Mouse (Mus musculus) adrenal gland, adult (tissue): Measurements from ENCODE around the gene Myo1b.
A peak's percentile ranks its signal among the peaks of the same experiment; 100 is the strongest.

Experiments
- DNase-seq, 2 experiments: peaks; one replicate each; pipeline ENCODE4 v3.0.0; 2022 to 2023; ENCODE audit warnings: low spot score in 1 of 2; ENCODE audit not compliant: inconsistent age in 2 of 2

The Myo1b gene

DNA sequence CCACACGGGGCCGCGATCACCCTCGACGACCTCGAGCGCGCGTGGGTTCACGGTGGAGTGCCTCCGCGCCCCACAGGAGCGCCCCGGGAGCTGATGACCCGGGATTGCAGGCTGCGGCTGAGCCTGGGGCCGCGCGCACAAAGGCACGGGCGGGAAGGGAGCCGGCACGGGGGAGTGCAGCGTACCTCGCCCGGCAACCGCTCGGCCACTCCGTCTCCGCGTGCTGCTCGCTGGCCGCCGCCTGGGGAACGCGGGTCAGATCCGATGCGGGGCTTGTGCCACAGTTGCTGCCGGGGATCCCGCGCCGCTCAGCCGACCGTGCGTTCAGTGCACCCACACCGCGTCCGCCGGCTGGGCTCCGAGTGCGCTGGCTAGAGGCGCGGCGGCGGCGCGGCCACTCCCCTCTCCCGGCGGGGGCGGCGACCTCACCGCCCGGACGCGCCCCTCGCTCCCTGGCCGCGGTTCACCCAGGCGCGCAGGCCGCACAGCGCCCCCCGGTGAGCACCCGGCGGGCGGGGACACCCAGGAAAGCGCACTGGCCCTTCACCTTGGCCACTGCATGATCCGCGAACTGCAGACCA lies at the start of gene Myo1b:
TSS of gene Myo1b (minus strand) at position 496 of the 581 bp plus-strand sequence.
- DNase-seq: peak; percentile 86 to 94

GRCm38 (mm10) chr1:51964647-51965046 lies 48.8 kb upstream of the Myo1b start:
- no peak for DNase-seq

- DNase-seq: no peak
Observed at GRCm38 (mm10) chr1:51947116-51947515, 31.2 kb upstream of the Myo1b start.

DNA sequence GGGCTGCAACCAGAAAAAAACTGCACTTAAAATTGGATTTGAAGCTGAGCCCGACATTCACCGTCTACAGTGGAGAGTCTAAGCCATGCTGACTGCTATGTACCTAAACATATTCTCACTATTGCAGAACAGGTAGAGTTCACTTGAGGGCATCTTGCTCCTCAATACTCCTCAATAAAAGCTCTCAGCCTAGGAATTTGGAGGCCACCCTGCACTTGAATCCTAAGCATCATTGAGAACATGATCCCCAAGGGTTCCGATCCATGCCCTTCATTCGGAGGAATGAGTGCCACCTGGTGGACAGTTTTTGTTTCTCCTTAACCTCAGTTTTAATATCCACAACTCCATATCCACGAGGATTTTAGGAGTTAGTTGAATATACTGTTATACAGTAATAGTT lies 28.9 kb upstream of the Myo1b start:
- peak; percentile 21 to 77 for DNase-seq

DNA sequence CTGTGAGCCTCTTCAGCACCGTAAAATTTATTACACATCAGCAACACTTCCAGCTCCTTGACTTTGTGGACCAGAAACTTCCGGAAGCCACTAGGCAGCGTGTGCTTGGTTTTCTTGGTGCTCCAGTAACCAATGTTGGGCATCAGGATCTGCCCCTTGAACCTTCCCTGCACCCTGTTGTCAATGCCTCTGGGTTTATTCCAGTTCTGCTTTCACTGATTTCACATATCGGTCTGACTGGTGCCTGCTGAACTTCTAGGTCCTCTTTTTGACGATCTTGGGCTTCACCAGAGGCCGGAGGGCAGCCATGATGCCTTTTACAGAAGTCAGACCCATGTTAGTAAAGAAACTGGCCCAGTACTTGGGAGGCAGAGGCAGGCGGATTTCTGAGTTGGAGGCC lies 22.5 kb upstream of the Myo1b start:
- no peak for DNase-seq

DNA sequence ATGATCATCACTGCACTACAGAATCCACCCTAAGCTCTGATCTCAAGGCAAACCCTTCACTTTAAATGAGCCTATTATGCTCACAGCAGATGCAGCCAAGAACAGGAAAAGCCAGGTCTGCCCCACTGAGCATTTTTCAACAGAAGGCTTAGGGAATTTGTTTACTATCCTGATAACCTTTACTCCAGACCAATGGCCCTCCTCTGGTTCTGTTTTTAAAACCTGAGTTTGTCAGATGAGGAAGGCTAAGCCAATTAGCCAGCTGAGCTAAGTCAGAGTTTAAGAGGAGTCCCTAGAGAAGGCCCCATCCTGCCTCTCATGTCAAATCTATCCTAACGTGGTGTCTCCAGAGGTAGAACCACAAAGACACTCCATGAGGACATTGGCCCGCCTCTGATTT lies 19.1 kb upstream of the Myo1b start:
- no peak for DNase-seq

- DNase-seq: peak in 1 of 2 experiments; percentile 51
Observed at GRCm38 (mm10) chr1:51934176-51934924, 18.5 kb upstream of the Myo1b start.

DNA sequence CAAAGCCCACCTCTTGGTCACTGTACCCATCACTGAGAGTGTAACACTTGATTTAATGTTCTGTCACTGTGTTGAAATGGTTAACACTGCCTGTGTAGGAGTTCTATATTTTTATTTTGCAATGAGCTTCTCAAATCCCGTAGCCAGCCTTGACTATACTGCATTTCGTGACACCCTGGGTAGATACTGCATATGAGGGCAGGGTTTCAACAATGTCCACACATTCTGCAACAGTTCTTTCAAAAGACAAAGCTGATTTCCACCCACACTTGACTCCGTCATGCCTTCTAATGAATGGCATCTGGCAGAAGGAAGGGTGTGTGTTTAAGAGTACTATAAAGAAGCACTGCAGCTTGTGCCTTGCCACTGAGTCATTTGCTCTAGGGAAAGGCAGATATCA lies 17.0 kb upstream of the Myo1b start:
- DNase-seq: no peak

GRCm38 (mm10) chr1:51931561-51931960 lies 15.7 kb upstream of the Myo1b start:
- DNase-seq: no peak

GRCm38 (mm10) chr1:51930584-51930983 lies 14.7 kb upstream of the Myo1b start:
- DNase-seq: no peak

- DNase-seq: no peak
Observed at GRCm38 (mm10) chr1:51929557-51929956, 13.7 kb upstream of the Myo1b start.

- DNase-seq: no peak
Observed at GRCm38 (mm10) chr1:51922820-51923219, 6.9 kb upstream of the Myo1b start.

GRCm38 (mm10) chr1:51916276-51916675 lies 405 bp upstream of the Myo1b start:
- DNase-seq: no peak

- peak; percentile 79 to 92 for DNase-seq
Observed at GRCm38 (mm10) chr1:51915051-51915575, 758 bp downstream of the Myo1b start.

DNA sequence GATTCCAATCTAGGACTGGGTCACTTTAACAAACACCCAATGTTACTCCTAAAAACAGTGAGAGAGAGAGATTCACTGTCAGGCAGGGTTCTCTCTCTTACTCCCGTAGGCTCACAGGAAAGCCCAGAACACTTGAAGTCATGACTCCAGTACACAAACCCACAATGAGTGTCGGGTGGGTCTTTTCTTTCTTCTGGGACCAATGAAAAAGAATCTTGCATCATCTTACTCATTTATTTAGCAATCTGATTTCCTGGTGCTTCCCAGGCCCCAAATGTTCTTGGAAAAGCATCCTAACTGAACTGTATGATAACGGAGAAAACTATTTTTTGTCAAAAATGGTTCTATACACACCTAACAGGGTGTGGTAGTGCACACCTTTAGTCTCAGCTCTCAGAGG lies 1.8 kb downstream of the Myo1b start:
- peak in 1 of 2 experiments; percentile 32 for DNase-seq

- peak in 1 of 2 experiments; percentile 75 for DNase-seq
Observed at GRCm38 (mm10) chr1:51913071-51913814, 2.6 kb downstream of the Myo1b start.

DNA sequence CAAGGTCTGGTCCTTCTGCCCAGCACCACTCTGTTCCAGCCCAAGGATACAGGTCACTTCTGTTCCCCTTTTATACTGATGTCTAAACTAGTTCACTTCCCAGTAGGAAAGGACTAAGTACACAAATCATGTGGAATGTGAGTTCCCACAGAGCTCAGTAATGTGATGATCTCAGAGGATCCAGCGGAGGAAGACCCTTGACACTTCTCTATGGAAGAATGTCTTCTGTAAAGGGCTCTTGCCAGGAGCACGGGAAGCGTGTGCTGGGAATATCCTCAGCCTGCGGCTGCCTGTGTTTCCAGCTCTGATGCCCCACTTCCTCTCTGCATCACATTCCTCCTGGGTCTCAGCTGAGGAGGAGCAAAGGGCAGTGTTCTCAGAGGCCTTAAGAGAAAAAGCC lies 4.5 kb downstream of the Myo1b start:
- DNase-seq: peak; percentile 49 to 61

DNA sequence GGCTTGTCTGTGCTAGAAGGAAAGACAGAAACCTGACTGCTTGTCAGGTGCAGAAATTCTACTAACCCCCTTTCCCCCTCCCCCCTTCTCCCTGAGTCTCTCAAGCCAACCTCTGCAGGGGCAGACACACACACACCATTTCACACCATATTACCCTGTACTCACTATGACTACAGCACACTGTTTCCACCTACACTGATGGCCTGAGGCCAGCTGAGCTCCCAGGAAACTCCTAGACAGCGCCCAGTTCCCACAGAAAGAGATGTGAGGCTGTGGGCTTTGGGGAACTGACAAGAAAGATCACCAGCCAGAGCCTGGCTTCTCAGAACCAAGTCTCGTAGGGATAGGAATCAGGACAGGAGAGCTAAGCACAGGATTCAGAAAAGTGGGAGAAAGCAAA lies 6.7 kb downstream of the Myo1b start:
- peak in 1 of 2 experiments; percentile 37 for DNase-seq

GRCm38 (mm10) chr1:51907821-51908220 lies 8.1 kb downstream of the Myo1b start:
- peak in 1 of 2 experiments; percentile 48 for DNase-seq

- DNase-seq: no peak
Observed at GRCm38 (mm10) chr1:51906206-51906906, 9.5 kb downstream of the Myo1b start.

- DNase-seq: peak in 1 of 2 experiments; percentile 21
Observed at GRCm38 (mm10) chr1:51905073-51905472, 10.8 kb downstream of the Myo1b start.
